Mouse (Mus musculus): ENCODE data around the gene Txlna. TPM values are rescaled to one million over a fixed set of nuclear protein-coding genes. Genes with fewer than 3 reads are reported as not detected.
A peak's percentile ranks its signal among the peaks of the same experiment; 100 is the strongest.

Txlna gene
- polyA plus RNA-seq, 1 experiment from 2014 or later: 92.7 TPM

DNA sequence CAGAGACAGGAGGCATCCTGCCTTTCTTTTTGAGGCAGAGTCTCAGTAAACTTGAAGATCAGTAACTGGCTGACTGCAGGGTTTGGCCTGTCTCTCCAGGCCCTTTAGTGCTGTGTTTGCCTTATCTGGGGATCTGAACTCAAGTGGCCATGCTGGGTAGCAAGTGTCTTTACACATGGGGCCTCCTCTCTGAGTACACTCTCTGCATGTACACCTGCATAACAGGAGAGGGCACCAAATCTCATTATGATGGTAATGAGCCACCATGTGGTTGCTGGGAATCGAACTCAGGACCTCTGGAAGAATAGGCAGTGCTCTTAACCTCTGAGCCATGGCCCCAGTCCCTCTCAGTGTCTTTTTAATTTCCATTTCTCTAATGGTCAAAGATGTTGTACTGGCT is 58.6 kb downstream of the Txlna start:
- Histone ChIP-seq H3K27me3 (no peaks in the 10 kb centered on the region), H3K27ac (no peak overlapping the region), H3K9me3 (no peaks in the 10 kb centered on the region), H3K4me1 (peaks cover 8% of the 10 kb centered on the region; the same call in 1 of the 2 replicates), H3K36me3 (no peaks in the 10 kb centered on the region), H3K4me3 (no peak overlapping the region), H3K9ac (no peak overlapping the region), H3K4me2 (no peak overlapping the region)
- ATAC-seq (ENCODE audit: insufficient number of reproducible peaks, low FRiP score, low TSS enrichment, low read depth): no peak
- 83% methylated on average over 1 of the region's 1 CpGs for WGBS

DNA sequence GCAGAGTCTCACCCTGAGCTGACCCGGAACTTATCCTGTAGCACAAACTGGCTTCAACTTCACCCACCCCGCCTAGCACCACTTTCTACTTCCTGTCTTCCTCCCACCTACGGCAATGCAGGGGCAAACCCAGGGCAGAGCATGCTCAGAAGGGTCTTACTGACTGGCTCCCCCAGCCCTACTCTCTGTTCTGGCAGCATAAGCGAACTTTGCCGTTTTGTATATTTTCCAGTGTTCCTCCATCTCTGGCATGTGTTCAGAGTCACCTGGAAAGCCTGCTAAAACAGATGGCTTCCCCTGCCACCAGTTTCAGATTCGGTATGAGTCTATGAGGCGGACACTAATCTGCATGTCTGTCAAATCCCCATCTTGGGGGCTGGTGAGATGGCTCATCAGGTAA is 60.5 kb downstream of the Txlna start:
- WGBS: 56% methylated on average over 7 of the region's 7 CpGs
- peaks cover 11% of the 10 kb centered on the region for H3K4me1 ChIP-seq
- H3K9ac ChIP-seq: no peak overlapping the region
- no peaks in the 10 kb centered on the region for H3K9me3 ChIP-seq
- no peak overlapping the region for H3K4me2 ChIP-seq
- no peaks in the 10 kb centered on the region for H3K27me3 ChIP-seq
- no peaks in the 10 kb centered on the region for H3K36me3 ChIP-seq
- ATAC-seq (ENCODE audit: insufficient number of reproducible peaks, low FRiP score, low TSS enrichment, low read depth): no peak
- no peak overlapping the region for H3K27ac ChIP-seq
- no peak overlapping the region for H3K4me3 ChIP-seq

DNA sequence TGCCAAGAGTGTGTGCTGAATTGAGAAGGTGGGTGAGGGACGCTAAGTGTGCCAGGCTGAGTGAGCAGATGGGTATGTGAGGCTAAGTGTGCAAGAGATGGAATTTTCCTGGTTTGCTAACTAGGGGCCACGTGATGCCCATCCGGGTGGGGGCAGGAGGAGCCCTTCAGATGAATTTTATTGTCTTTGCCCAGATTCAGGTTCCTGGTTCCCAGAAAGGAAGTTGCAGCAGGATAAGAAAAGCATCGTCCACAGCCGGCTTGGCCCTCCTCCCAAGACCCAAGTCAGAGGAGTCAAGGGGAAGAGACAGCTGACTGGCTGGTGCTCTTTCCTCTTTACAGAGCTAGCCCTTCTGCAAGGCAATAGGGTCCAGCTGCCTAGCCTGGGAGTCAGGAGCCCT is 62.4 kb downstream of the Txlna start, which contains the start of gene Fam167b:
Fam167b (minus strand) TSS at position 84 of the 400 bp plus-strand sequence.
- no peak within 1 kb of the TSS for H3K9ac ChIP-seq
- H3K27me3 ChIP-seq: no peaks in the 10 kb centered on the region
- no peak within 1 kb of the TSS for H3K4me2 ChIP-seq
- WGBS: 78% methylated on average over 5 of the region's 5 CpGs
- H3K36me3 ChIP-seq: no peaks in the 10 kb centered on the region
- no peaks in the 10 kb centered on the region for H3K9me3 ChIP-seq
- ATAC-seq (ENCODE audit: insufficient number of reproducible peaks, low FRiP score, low TSS enrichment, low read depth): no peak
- H3K4me3 ChIP-seq: no peak within 1 kb of the TSS
- peak within 1 kb of the TSS; percentile 11; the same call in 1 of the 2 replicates for H3K27ac ChIP-seq
- H3K4me1 ChIP-seq: peaks cover 10% of the 10 kb centered on the region

DNA sequence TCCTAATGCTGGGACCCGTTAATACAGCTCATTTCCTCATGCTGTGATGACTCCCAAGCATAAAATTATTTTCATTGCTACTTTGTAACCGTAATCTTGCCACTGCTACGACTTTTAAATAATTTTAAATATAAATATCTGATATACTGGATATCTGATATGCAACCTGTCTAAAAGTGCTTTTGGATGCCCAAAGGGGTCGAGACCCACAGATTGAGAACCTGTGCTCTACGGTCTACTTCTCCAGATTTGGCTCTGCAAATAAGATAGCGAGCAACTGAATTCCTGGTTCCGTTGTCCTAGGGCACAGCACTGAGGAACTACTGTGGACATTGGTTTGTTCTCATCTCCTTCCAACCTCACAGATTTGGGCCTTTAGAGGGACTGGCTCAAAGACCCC is 63.2 kb downstream of the Txlna start:
- no peaks in the 10 kb centered on the region for H3K36me3 ChIP-seq
- no peak overlapping the region for H3K9ac ChIP-seq
- 75% methylated on average over 7 of the region's 7 CpGs for WGBS
- no peak overlapping the region for H3K4me3 ChIP-seq
- no peaks in the 10 kb centered on the region for H3K9me3 ChIP-seq
- ATAC-seq (ENCODE audit: insufficient number of reproducible peaks, low FRiP score, low TSS enrichment, low read depth): no peak
- peaks cover 10% of the 10 kb centered on the region for H3K4me1 ChIP-seq
- H3K27me3 ChIP-seq: no peaks in the 10 kb centered on the region
- H3K4me2 ChIP-seq: no peak overlapping the region
- no peak overlapping the region; the same call in 1 of the 2 replicates for H3K27ac ChIP-seq

DNA sequence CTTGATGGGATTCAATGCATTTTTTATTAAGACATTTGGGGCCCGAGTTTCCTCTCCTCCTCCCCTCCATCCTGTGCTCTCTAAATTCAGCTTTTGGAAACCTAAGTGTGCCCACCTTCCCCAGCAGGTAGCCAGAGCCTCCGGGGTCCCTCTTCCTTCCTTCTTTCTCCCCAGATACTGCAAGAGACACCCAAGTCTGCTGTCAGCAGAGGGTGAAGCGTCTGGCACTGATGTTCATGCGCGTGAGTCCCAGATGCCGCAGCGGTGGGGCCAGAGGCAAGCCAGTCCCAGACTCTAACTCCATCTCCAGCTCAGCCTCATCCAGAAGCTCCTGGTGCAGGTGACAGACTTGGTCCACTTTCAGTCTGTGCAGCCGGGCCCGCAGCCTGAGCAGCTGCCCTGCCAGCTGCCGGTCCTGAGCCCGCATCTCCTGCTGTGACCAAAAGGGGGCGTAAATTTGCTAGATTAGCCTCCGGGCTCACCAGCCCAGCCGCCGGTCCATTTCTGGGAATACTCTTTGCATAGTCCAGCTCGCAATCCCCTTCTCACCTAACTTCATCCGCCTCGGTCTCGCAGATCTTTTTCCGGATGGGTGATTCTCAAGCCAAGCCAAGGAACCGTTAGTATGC is 63.9 kb downstream of the Txlna start:
- Histone ChIP-seq H3K4me3 (no peak overlapping the region), H3K9ac (no peak overlapping the region), H3K36me3 (no peaks in the 10 kb centered on the region), H3K27ac (no peak overlapping the region), H3K4me2 (no peak overlapping the region), H3K9me3 (no peaks in the 10 kb centered on the region), H3K27me3 (no peaks in the 10 kb centered on the region), H3K4me1 (peaks cover 10% of the 10 kb centered on the region)
- WGBS: 32% methylated on average over 21 of the region's 21 CpGs
- ATAC-seq (ENCODE audit: insufficient number of reproducible peaks, low FRiP score, low TSS enrichment, low read depth): no peak

Small RNAs within 50 kb of the gene (microRNA-seq; reads per million reads assigned to microRNA genes)
- gene Mir7016: not detected

Other genes with a start within 250 kb of the Txlna start
- gene Zbtb8b, start 200.2 kb downstream of the Txlna start, polyA plus RNA-seq (2015; fragmentation: Nextera tagmentation; extraction: Ambion mirVana): 0.86 and 1.00 TPM in 2 replicates
- gene Bsdc1, start 179.5 kb downstream of the Txlna start, polyA plus RNA-seq (2015; fragmentation: Nextera tagmentation; extraction: Ambion mirVana): 30.2 and 30.8 TPM in 2 replicates
- not detected in 2 replicates for gene Tssk3, start 150.0 kb downstream of the Txlna start, polyA plus RNA-seq (2015; fragmentation: Nextera tagmentation; extraction: Ambion mirVana)
- gene Fam229a, start 149.9 kb downstream of the Txlna start, polyA plus RNA-seq (2015; fragmentation: Nextera tagmentation; extraction: Ambion mirVana): not detected in 2 replicates
- 445 and 538 TPM in 2 replicates for gene Marcksl1, start 127.5 kb downstream of the Txlna start, polyA plus RNA-seq (2015; fragmentation: Nextera tagmentation; extraction: Ambion mirVana)
- 196 and 204 TPM in 2 replicates for gene Hdac1, start 98.4 kb downstream of the Txlna start, polyA plus RNA-seq (2015; fragmentation: Nextera tagmentation; extraction: Ambion mirVana)
- 5.8 and 6.3 TPM in 2 replicates for gene Lck, start 67.4 kb downstream of the Txlna start, polyA plus RNA-seq (2015; fragmentation: Nextera tagmentation; extraction: Ambion mirVana)
- 6.9 and 7.0 TPM in 2 replicates for gene Fam167b, start 62.5 kb downstream of the Txlna start, polyA plus RNA-seq (2015; fragmentation: Nextera tagmentation; extraction: Ambion mirVana)
- gene Eif3i, start 40.4 kb downstream of the Txlna start, polyA plus RNA-seq (2015; fragmentation: Nextera tagmentation; extraction: Ambion mirVana): 275 and 278 TPM in 2 replicates
- gene Tmem234, start 40.4 kb downstream of the Txlna start, polyA plus RNA-seq (2015; fragmentation: Nextera tagmentation; extraction: Ambion mirVana): 192 and 199 TPM in 2 replicates
- 2.4 TPM in 2 replicates for gene Dcdc2b, start 26.8 kb downstream of the Txlna start, polyA plus RNA-seq (2015; fragmentation: Nextera tagmentation; extraction: Ambion mirVana)
- gene Iqcc, start 22.0 kb downstream of the Txlna start, polyA plus RNA-seq (2015; fragmentation: Nextera tagmentation; extraction: Ambion mirVana): 28.2 and 29.6 TPM in 2 replicates
- gene Ccdc28b, start 17.1 kb downstream of the Txlna start, polyA plus RNA-seq (2015; fragmentation: Nextera tagmentation; extraction: Ambion mirVana): 50.8 and 50.9 TPM in 2 replicates
- 15.3 TPM in 2 replicates for gene Kpna6, start 31.7 kb upstream of the Txlna start, polyA plus RNA-seq (2015; fragmentation: Nextera tagmentation; extraction: Ambion mirVana)
- gene Tmem39b, start 55.8 kb upstream of the Txlna start, polyA plus RNA-seq (2015; fragmentation: Nextera tagmentation; extraction: Ambion mirVana): 12.9 and 15.9 TPM in 2 replicates
- gene Khdrbs1, start 101.2 kb upstream of the Txlna start, polyA plus RNA-seq (2015; fragmentation: Nextera tagmentation; extraction: Ambion mirVana): 79.2 and 95.9 TPM in 2 replicates
- 339 and 355 TPM in 2 replicates for gene Ptp4a2, start 170.2 kb upstream of the Txlna start, polyA plus RNA-seq (2015; fragmentation: Nextera tagmentation; extraction: Ambion mirVana)

All from limb, embryonic 15.5 days (tissue).